Mouse (Mus musculus) c-Kit-positive CD71-positive TER-119-negative erythroid progenitor cells, embryonic 14.5 days (primary cell): Measurements from ENCODE around the gene Gm28047.
"Not testable (repeated sequence)": the region's sequence is repeated elsewhere in the genome, so short reads cannot be mapped to it uniquely, and the experiment has no call there.

Source experiments
- DNase-seq: peaks from one replicate; pipeline ENCODE4 v3.0.0-alpha.2; 2013; ENCODE audit warnings: low read depth

The Gm28047 gene

DNA sequence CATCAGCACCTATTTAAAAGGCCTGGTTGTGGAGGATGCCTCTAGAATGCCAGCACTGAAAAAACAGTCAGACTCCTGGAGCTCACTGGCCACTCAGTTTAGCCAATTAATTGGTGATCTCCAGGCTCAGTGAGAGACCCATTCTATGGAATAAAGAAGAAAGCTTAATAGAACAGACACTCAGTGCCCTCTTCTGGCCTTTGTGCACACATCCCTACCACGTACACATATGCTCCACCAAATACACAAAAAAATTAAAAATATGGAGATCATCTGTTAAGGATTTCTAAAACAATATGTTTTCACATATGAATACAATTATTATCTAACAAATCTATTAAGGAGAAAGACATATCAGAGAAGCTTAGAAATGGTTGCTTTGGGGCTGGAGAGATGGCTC lies 4.1 kb downstream of the Gm28047 start:
- DNase-seq, result no peak

DNA sequence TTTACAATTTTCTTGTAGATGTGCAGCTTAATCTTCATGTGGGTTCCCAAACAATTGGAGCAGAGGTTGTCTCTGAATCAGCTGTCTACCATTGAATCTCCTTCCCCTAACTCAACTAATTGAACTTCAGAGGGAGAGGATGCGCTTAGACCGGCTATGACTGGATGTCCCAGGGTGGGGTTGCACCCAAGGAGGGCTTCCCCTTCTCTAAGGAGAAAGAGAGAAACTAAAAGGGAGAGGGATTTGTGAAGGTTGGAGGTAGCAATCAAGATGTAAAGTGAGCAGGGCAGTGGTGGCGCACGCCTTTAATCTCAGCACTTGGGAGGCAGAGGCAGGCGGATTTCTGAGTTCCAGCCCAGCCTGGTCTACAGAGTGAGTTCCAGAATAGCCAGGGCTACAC lies 5.4 kb downstream of the Gm28047 start:
- no peak for DNase-seq

DNA sequence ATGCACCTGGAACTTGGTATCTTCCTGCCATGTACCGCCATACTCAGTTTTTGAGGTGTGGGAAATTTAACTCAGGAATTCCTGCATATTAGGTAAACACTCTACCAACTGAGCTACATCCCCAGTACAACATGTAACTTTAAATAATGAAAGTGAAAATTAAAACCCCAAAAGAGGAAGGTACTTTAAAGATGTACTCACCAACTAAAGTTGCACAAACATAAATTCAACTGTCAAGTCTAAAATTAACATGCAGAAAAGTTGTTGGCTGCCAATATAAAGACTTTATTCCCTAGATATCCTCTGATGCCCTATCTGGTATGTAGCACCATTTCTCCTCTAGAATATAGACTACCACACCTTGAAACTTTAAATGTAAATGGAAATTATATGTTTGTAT lies 7.2 kb downstream of the Gm28047 start:
- DNase-seq, result no peak

DNA sequence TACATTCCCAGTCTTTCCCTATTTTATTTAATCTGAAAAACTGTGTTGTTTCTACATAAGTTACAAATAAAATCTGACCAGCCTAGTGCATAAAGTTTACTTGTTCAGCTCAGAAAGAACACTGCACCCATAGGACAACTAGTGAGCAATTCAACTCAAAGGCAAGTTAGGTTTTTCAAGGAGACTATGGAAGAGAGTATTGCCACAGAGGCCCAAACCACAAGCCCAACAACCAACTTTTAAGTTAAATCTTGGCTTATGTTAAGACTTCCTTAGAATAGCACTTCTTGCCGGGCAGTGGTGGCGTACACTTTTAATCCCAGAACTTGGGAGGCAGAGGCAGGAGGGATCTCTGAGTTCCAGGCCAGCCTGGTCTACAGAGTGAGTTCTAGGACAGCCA lies 8.7 kb downstream of the Gm28047 start:
- no peak for DNase-seq

DNA sequence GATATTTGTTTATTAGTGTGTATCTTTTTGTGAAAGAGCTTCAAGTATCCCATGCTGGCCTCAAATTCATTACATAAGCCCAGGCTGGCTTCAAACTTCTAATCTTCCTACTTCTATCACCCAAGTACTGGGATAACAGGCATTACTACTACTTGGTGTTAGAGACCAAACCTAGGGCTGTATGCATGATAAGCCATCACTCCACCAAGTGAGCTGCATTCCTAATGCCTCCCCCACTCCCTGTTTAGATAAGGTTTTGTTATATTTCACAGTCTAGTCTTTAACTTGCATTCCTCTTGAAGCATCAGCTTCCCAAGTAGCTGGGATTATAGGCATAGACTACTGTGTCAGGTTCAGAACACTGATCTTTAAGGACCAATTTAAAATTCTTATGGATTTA lies 10.6 kb downstream of the Gm28047 start:
- DNase-seq, result no peak

DNA sequence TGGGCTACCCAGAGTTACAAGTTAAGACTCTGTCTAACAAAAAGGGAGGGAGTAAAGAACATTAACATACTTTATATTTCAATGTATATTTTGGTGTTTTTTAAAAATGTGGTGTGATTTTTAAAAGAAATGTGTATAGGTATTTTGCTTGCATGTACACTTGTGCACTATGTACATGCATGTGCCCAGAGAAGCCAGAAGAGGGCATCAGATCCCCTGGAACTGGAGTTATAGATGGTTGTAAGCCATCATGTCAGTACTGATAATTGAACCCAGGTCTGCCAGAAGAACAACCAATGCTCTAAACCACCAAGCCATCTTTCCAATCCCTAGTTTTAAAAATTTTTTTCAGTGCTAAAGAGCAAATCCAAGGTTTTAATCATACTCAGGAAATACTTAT lies 11.9 kb downstream of the Gm28047 start:
- DNase-seq, result no peak

DNA sequence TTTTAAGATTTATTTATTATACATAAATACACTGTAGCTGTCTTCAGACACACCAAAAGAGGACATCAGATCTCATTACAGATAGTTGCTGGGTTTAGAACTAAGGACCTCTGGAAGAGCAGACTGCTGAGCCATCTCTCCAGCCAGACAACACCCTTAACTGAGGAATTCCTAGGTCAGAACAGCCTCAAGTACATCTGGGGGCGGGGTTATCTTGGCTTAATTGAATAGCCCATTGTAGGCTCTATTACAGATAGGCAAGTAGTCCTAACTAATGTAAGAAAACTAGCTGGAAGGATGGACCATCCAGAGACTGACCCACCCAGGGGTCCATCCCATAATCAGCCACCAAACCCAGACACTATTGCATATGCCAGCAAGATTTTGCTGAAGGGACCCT lies 16.3 kb downstream of the Gm28047 start:
- DNase-seq, result not testable (repeated sequence)

DNA sequence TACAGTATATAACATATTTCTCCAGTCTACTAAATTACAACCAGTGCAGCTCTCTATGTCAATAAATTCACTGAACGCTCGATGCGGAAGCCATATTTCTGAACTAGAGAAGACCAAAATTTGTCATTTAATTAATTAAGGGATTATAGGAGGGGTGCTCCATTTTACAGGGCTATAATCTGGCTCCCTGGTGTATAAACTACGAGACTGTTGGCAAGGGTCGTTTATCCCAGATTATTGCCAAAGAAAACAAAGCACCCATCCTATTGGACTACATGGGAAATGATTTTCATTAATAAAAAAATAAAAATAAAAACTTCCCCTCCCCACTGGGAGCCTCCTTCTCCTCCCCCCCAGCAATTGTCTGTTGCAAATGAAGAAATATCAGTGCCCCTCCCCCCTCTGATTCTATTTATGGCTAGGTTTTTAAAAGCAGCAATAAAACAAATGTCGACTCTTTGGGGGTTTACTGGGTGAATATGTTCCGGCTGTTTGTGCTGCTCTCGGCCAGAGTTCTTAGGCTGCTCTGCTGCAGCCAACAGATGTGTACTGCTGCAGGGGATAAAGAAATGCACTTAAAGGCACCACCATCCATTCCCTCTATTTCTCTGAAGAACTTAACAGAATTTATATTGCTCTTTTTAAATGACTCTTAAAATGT lies 30.7 kb downstream of the Gm28047 start:
- no peak for DNase-seq

DNA sequence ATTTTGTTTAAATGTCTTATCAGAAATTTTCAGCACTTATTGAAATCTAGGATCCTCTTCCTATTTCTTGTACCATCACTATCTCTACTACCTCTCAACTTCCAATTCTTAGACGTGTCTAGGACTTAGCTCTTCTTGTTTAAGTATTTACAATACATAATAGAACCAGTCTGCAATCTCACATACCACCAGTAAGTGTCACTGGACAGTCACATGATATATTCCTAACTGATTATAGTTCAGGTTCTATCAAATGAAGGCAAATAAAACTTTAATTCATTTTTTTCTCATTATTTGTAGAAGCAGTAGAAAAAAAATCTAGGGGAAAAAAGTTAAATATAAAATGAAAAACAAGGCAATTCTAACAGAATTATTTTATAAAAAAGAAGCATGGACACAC lies 32.2 kb downstream of the Gm28047 start:
- no peak for DNase-seq

DNA sequence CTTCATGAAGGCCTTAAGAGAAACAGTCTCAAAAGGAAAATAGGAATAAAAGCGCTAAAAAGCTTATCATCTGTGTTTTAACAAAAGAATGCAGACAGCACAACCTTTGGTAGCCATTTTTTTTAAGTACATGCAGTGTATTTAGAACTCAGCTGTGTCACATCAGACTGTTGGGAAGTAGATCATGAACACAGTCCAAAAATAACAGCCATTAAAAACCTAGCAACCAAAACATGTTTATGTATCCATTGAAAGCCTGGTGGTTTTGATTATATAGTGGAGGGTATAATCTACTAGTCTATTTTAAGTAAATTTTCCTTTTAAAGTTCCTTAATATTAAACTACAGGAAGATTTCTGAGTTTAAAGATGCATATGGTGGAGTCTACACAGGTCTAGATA lies 34.3 kb downstream of the Gm28047 start:
- no peak for DNase-seq

DNA sequence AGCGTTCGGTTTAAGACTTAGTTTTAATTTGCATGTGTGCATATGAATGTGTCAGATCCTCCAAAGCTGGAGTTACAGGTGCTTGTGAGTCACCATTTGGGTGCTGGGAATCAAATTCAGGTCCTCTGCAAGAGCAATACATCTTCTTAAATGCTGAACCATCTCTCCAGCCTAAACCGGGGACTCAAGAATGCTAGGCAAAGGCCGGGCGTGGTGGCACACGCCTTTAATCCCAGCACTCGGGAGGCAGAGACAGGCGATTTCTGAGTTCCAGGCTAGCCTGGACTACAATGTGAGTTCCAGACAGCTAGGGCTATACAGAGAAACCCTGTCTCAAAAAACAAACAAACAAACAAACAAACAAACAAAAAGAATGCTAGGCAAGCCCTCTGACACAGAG lies 35.0 kb downstream of the Gm28047 start:
- no peak for DNase-seq

DNA sequence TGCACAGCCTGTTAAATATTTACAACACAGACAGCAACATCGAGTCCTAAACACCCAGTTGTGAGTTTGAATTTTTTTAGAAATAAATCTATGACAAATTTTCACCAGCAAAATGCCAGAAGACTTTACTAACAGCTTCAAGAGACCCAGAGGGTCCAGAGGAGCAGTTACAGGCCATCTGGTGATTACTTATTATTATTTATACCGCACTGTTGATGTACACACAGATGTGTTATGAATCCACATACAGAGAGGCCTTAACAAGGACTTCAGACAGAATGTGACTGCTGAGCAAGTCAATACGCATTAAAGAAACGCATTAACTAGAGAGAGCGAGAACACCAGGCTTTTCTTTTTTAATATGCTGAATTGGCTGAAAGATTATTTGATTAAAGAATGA lies 39.4 kb downstream of the Gm28047 start:
- DNase-seq, result no peak

DNA sequence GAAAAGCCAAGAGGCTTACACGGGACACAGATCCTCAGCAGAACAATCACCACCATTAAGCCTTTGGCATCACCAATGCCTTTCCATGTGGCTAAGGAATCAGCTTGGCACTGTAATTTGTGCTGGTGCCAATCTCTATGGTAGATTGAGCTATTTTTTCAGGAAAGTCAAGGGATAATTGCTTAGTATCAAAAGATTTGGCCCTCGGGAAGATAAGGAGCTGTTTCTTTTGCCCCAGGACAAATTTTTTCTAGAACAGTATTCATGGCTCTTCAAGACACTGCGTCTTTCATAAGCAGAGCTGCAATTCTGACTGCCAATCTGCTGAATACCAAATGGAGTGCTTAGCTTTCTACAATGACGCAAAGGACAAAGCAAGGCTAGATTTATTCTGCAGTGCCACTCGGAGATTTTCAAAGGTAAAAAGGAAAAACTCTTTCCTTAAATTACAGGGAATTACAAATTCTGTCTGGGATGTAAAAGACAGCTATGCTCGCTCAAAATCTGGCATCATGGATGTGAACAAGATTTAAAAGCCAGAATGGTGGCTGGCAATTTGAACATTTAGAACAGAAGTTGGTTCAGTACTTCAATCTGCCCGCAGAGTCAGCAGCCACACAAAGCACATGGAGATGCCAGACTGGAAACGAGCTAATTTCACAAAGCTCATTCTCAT lies 41.0 kb downstream of the Gm28047 start:
- DNase-seq, result no peak

DNA sequence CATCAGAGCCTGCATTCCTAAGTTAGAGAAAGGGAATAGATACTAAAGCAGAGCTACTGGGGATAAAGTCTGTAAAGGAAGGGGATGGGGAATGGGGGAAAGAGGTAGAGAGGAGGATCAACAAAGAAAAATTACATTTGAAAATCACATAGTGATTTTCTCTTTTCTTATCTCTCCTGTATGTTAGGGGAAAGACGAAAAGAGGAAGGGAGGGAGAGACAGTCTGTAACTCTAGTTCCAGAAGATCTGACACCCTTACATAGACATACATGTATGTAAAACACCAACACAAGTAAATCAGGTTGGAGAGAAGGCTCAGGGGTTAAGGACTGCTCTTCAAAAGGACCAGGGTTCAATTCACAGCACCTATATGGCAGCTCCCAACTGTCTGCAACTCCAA lies 43.7 kb downstream of the Gm28047 start:
- no peak for DNase-seq

DNA sequence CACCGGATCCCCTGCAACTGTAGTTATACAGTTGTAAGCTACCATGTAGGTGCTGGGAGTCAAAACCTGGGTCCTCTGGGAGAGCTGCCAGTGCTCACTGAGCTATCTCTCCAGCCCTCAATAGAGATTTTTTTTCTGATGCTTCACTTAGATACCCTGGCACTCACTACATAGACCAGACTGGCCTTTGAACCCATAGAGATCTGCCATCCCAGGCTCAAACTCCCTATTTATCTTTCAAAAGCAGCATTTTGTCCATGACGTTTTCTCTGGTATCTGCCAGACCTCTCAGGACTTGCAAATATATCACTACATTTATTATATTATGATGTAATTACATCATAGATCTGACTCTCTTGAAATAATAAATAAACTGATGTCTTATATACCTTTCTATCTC lies 46.5 kb downstream of the Gm28047 start:
- DNase-seq, result no peak

DNA sequence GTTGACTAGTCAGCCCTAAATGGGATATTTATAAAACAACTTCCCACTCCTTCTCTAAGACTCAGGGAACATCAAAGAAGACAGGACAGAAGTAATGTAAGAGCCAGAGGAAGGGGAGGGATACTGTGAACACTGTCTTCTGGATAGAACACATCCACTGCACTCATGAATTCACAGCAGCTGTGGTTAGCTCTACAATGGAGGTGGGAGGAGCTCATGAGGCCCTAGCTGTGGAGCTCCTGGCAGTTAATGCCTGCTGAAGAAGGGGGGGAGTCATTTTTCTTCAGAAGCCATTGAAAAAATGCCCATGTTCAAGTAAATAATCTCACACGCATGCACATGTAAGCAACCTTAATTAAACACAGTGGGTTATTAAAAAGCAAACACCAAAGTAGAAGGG lies 47.9 kb downstream of the Gm28047 start:
- no peak for DNase-seq

DNA sequence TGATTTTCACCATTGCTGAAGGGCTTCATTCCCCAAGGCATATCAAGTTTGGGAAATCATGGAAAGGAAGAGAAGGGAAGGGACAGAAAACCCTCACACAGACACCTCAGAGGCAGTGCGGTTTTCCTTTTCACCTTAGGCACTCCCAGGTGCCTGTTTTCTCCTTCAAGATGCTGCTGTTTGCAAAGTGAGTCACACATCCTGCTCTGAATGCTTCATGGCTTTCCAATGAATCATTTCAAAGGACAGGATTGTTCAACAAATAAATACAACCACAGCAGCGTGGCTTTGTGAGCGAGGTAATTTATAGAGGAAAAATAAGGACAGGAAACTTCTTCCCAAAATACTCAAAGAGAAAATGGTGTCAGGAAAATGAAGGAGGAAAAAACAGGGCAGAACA lies 52.8 kb downstream of the Gm28047 start:
- DNase-seq, result no peak

DNA sequence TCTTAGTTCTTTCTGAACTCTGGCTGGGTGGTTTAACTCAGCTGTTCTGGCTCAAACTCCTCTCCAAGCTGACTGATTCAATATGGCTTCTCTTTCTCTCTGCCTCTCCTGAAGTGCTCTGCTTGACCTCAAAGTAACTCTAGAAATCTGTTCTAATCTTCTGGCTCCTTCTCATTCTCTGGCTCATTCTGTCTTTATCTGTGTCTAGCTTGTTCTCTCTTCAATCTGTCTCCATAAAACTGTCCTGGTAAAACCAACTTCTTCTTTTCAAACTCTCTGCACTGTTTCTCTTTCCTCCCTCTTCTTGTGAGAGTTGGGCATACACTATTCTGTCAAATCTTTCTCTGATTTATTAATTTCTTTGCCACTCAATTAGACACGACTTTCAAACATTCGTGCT lies 57.0 kb downstream of the Gm28047 start:
- DNase-seq, result no peak

DNA sequence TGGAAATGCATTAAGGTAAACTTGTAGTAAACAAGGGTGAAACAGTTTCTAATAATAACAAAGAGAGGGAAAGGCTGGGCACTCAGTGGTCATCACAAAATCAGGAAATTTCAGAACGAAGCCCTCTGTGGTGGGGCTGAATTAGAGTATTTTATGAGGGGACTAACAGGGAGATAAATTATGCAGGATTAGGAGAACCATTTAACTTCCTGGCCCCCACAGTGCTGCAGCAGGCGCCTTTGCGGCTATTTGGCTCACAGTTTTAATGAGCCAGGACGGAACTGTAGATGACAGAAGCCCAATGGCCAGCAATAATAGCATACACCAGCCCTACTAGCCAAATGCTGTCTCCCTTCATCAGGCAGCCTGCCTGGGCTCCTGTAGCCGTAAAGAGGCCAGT lies 61.2 kb downstream of the Gm28047 start:
- DNase-seq, result no peak

DNA sequence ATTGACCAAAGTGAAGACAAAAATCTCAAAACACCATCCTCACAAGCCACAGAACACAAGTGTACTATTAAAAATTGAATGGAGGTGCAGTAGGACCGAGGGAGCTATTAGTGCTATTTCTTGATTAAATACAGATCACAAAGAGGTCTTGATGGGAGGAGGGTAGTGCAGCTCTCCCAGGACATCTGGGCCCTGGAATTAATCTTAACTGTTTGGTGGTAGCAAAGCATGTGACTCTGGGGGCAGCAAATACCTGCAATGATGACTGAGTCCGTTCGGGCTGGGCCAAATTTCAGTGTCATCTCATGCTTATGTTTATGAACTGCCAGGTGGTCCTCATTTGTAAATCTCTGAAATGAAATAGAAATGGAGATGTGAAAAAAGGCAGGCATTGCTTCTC lies 61.8 kb downstream of the Gm28047 start:
- no peak for DNase-seq

DNA sequence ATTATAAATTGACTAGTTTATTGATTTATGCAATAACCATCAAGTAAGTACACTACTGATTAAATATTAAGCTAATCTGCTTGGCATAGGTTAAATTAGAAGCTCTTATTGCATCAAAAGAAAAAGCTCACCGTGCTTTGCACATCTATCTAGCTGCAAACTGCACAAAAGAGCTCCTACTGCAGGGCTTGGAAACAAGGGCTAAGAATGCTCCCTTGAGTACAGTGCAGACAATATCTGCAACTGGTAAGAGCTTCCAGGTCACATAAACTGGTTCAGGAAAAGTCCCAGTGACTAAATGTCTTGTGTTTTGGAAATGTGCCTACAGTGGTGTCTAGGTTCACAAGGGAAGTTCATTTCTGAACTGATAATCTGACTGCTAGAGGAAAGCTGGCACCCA lies 62.4 kb downstream of the Gm28047 start:
- DNase-seq, result no peak

DNA sequence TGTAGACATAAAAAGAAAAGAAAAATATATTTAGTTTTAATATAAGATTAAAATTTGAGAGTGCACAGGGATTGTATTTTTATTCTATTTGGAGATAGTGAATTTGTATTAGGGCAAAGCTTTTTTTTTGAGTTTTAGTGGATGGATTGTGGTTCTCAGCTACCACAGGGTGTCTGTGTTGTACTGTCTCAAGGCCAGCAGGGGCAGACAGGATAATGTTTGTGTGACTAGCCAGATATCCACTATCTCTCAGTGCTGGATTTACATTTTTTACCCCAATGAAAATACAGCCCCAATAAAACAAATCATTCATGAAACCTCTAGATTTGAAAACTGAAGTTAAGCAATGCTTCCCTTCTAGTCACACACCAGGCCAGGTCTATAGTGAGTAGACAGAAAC lies 67.3 kb downstream of the Gm28047 start:
- DNase-seq, result no peak

DNA sequence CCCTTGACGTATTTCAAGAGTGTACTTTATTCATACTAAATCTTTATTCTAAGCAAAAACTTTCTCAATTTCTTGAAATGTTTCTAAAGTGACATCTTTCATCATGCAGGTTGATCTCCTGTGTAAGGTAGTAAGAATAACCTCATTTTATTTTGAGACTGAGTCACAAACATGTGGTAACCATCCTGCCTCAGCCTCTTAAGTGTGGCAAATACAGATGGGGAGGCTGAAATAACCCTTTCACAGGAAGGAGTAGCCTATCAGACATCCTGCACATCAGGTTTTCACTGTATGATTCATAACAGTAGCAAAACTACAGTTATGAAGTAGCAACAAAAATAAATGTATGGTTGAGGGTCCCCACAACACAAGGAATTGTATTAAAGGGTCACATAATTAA lies 69.3 kb downstream of the Gm28047 start:
- no peak for DNase-seq

DNA sequence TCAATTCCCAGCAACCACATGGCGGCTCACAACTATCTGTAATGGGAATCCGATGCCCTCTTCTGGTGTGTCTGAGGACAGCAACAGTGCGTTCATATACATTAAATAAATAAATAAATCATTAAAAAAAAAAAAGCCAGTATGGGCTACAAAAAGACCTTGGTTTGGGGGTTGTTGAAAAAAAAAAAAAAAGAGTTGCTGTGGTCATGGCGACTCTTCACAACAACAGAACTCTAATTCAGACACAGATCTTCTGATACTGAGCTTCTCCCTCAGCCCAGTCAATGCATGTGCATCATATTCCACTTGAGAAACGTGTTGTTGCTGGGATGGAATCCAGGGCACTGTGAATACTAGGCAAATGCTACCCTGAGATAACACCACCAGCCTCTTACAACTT lies 72.3 kb downstream of the Gm28047 start:
- DNase-seq, result no peak
